Mouse (Mus musculus): ENCODE data around the gene Gm20388. TPM values are rescaled to one million over a fixed set of nuclear protein-coding genes. Genes with fewer than 3 reads are reported as not detected.

Gm20388 gene
- polyA plus RNA-seq, 1 experiment from 2014 or later: not detected

DNA sequence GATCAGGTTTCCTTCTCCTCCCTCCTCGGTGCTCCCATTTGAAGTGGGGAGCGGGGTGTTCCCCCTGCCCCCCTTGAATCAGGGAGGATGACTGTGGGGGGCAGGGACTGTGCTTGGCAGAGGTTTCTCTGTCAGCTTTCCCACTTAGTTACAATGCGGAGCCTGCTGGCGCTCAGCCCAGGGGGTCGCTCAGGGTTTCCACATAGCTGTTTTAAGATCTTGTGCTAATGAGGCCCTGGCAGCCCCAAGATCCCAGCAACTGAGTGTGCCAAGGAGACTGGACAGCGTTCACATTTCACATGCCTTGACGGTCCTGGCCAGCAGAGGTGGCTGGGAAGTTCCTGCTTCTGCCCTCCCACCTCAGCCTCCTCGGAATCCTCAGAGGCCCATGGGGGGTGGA is 555.1 kb downstream of the Gm20388 start:
- Histone ChIP-seq H3K4me2 (replicated peaks) (0 out of 2 replicates have a peak overlapping the region, but pooled peaks have one; percentile 5), H3K4me3 (no peak overlapping the region), H3K4me1 (peaks cover 43% of the 10 kb centered on the region), H3K27ac (replicated peaks) (peak overlapping the region; percentile 74), H3K27me3 (no peaks in the 10 kb centered on the region), H3K36me3 (no peaks in the 10 kb centered on the region), H3K9ac (replicated peaks) (0 out of 2 replicates have a peak overlapping the region, but pooled peaks have one; percentile 10), H3K9me3 (no peaks in the 10 kb centered on the region)
- WGBS: 4% methylated on average over 8 of the region's 8 CpGs
- peak; percentile 71 for ATAC-seq (replicated peaks)

DNA sequence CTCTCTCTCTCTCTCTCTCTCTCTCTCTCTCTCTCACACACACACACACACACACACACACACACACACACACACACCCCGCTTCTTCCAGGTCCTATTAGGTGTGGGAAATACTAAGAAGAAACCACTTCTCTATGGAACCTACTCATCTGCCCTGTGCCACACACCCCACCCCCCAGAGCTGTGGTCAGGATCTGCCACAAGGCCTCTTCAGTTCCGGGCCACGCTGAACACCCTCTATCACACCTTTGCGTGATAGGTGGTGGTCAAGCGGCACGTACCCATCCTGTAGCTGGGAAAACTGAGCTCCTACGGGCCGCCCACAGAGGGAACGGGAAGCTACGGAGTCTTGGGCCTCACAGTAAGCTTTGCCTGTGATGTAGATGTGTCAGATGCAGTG is 555.6 kb downstream of the Gm20388 start:
- H3K4me3 ChIP-seq: no peak overlapping the region
- H3K27me3 ChIP-seq: no peaks in the 10 kb centered on the region
- ATAC-seq (replicated peaks): no peak
- H3K36me3 ChIP-seq: no peaks in the 10 kb centered on the region
- peaks cover 45% of the 10 kb centered on the region for H3K4me1 ChIP-seq
- no peak overlapping the region for H3K9ac ChIP-seq (replicated peaks)
- no peak overlapping the region for H3K4me2 ChIP-seq (replicated peaks)
- 58% methylated on average over 10 of the region's 10 CpGs for WGBS
- H3K9me3 ChIP-seq: no peaks in the 10 kb centered on the region
- H3K27ac ChIP-seq (replicated peaks): peak overlapping the region; percentile 74; the same call in 1 of the 2 replicates

GRCm38 (mm10) chr8:120467598-120467997 is 557.0 kb downstream of the Gm20388 start:
- Histone ChIP-seq H3K27ac (replicated peaks) (no peak overlapping the region), H3K9ac (replicated peaks) (no peak overlapping the region), H3K4me2 (replicated peaks) (no peak overlapping the region), H3K9me3 (no peaks in the 10 kb centered on the region), H3K27me3 (no peaks in the 10 kb centered on the region), H3K36me3 (no peaks in the 10 kb centered on the region), H3K4me1 (peaks cover 45% of the 10 kb centered on the region), H3K4me3 (no peak overlapping the region)
- 87% methylated on average over 7 of the region's 7 CpGs for WGBS
- no peak for ATAC-seq (replicated peaks)

DNA sequence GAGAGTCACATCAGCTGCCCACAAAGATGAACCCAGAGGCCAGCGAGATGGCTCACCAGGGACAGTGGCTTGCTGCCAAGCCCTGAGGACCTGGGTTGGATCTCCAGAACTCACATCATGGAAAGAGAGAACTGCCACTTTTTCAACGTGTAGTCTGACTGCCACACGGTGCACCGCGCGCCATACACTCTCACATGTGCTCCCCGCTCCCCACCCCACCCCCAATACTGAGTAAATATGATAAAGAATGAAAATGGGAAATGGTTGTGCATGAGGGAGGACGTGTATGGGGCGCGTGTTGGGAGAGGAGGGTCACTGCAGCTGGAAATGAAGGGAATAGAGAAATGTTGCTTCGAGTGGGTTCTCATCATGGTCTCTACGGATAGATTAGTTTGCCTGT is 559.5 kb downstream of the Gm20388 start:
- no peak overlapping the region for H3K27ac ChIP-seq (replicated peaks)
- H3K9me3 ChIP-seq: no peaks in the 10 kb centered on the region
- ATAC-seq (replicated peaks): no peak
- H3K4me3 ChIP-seq: no peak overlapping the region
- H3K9ac ChIP-seq (replicated peaks): no peak overlapping the region
- H3K36me3 ChIP-seq: no peaks in the 10 kb centered on the region
- no peaks in the 10 kb centered on the region for H3K27me3 ChIP-seq
- H3K4me1 ChIP-seq: peaks cover 54% of the 10 kb centered on the region
- H3K4me2 ChIP-seq (replicated peaks): no peak overlapping the region
- WGBS: 88% methylated on average over 12 of the region's 12 CpGs

DNA sequence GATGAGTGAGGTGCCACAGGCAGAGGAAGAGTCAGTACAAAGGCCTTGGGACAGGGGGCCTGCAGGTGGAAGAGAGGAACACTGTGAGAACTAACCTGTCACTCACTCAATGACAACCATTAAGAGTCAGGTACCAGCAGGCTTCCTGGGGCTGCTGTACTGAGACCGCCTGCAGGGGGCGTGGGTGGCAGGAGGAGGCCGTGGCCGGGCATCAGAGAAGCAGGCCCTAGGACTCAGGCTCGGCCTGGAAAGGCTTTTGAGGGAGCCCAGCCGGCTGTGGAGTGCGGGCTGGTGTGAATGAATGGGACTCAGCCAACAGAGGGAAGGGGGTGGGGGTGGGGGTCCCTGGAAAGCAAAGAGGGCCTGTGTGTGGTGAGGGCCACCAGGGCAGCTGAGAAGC is 560.5 kb downstream of the Gm20388 start:
- Histone ChIP-seq H3K27me3 (no peaks in the 10 kb centered on the region), H3K9me3 (no peaks in the 10 kb centered on the region), H3K4me3 (no peak overlapping the region), H3K27ac (replicated peaks) (peak overlapping the region; percentile 90), H3K36me3 (no peaks in the 10 kb centered on the region), H3K9ac (replicated peaks) (no peak overlapping the region), H3K4me2 (replicated peaks) (no peak overlapping the region), H3K4me1 (peaks cover 54% of the 10 kb centered on the region)
- ATAC-seq (replicated peaks): no peak
- 4% methylated on average over 7 of the region's 7 CpGs for WGBS

DNA sequence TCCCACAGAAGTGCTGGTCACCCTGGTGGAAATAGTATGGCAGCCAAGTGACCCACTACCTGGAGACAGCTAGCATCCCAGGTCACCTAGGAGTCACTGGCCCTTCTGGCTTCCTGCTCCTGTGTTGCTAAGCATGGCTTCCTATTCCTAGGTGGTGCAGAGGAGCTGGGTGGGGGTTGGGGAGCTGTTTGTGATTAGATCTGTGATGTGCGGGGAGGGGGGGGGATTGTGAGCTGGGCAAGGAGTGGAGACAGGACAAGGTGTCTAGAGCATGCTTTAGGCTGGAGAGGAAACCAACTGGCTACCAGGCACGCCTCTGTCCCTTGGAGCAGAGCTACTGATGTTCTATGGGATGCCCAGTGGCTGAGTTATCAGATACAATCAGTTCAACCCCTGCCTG is 561.1 kb downstream of the Gm20388 start:
- Histone ChIP-seq H3K9me3 (no peaks in the 10 kb centered on the region), H3K9ac (replicated peaks) (no peak overlapping the region), H3K4me3 (no peak overlapping the region), H3K4me2 (replicated peaks) (peak overlapping the region; percentile 21), H3K36me3 (no peaks in the 10 kb centered on the region), H3K4me1 (peaks cover 54% of the 10 kb centered on the region), H3K27ac (replicated peaks) (peak overlapping the region; percentile 90), H3K27me3 (no peaks in the 10 kb centered on the region)
- WGBS: 56% methylated on average over 2 of the region's 2 CpGs
- no peak; the same call in 1 of the 2 replicates for ATAC-seq (replicated peaks)

DNA sequence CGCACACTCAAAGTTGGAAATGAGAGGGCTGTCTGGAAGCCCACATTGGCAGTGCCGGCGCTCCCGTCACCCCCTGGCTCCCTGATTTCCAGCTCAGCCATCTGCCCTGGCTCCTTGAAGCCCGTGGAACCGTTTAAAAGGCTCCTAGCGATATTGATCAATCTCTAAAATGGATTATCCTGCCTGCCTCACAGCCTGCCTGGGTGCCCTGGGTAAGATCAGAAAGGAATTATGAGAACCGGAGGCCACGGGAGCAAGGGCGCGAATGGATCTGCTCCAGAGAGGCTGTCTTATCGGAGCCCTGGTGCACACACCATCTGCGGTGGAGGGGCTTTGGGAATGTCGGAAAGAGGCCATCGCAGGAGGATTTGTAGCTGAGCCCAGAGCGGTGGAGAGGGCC is 561.6 kb downstream of the Gm20388 start:
- Histone ChIP-seq H3K9me3 (no peaks in the 10 kb centered on the region), H3K36me3 (no peaks in the 10 kb centered on the region), H3K4me2 (replicated peaks) (peak overlapping the region; percentile 21), H3K9ac (replicated peaks) (peak overlapping the region; percentile 14; the same call in 1 of the 2 replicates), H3K4me1 (peaks cover 54% of the 10 kb centered on the region), H3K27me3 (no peaks in the 10 kb centered on the region), H3K4me3 (no peak overlapping the region), H3K27ac (replicated peaks) (peak overlapping the region; percentile 90)
- WGBS: 27% methylated on average over 16 of the region's 16 CpGs
- ATAC-seq (replicated peaks): no peak; the same call in 1 of the 2 replicates

DNA sequence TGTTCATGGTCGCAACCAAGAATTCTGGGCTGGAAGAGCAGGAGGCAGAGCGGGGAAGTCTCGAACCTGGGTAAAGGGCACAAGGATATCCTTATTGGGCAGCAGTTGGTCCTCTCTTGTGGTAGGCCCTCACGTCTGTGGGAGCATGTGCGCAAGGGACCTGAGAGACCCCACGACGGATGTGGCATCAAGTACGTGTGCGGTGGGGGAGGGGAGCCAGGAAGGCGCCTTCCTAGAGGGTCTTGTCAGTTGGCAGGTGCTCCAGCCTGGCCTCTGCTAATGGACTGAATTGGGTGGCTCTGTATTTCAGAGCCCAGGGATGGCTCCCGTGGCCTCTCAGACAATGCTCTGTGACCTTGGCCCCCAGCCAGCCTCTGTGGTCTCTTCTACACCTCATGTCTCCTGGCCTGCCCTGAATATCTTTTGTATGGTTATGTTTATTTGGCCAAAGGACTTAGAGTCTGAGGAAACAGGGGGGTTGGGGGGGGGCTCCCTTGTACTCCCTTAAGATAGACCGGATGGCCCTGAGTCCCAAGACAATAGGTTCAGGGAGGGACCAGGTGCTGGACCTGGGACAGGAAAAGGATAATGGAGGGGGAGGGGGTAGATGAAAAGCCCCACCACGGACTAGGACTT is 563.2 kb downstream of the Gm20388 start:
- Histone ChIP-seq H3K36me3 (no peaks in the 10 kb centered on the region), H3K27ac (replicated peaks) (no peak overlapping the region), H3K4me1 (peaks cover 60% of the 10 kb centered on the region), H3K9ac (replicated peaks) (no peak overlapping the region), H3K9me3 (no peaks in the 10 kb centered on the region), H3K27me3 (no peaks in the 10 kb centered on the region), H3K4me3 (no peak overlapping the region), H3K4me2 (replicated peaks) (no peak overlapping the region)
- WGBS: 87% methylated on average over 13 of the region's 13 CpGs
- ATAC-seq (replicated peaks): no peak

DNA sequence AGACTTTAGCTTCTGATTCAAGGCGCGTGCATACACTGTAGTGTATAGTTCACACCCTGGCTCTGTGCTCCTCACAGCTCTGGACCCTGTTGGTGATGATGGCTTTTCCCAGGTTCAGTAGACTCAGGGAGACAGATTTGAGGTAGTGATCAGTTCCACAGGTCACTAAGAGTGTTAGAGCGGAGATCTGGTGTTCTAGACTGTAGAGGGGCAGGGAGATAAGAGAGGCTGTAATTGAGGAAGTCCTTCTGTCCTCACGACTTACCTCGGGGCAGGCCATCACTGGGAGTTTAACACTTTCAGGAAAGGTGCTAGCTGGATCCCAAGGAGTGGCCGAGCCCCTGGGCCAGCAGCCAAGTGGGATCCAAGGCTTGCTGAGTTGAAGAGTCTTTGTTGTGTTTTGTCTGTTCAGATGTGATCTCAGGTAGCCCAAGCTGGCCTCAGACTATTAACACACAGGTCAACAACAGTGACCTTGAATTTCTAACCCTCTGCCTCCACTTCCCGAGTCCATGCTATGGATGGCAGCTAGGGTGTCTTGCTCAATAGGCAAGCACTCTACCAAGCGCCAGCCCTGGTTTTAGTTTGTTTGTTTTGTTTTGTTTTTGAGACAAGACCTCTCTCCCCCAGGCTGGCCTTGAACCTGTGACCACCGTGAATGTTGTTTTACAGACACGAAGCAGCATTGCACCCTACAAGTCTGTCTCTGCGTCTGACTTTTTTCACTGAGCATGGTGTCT is 564.0 kb downstream of the Gm20388 start:
- ATAC-seq (replicated peaks): no peak
- Histone ChIP-seq H3K36me3 (no peaks in the 10 kb centered on the region), H3K27ac (replicated peaks) (no peak overlapping the region), H3K4me2 (replicated peaks) (no peak overlapping the region), H3K27me3 (no peaks in the 10 kb centered on the region), H3K4me1 (peaks cover 60% of the 10 kb centered on the region), H3K9ac (replicated peaks) (no peak overlapping the region), H3K4me3 (no peak overlapping the region), H3K9me3 (no peaks in the 10 kb centered on the region)
- WGBS: 83% methylated on average over 11 of the region's 11 CpGs

DNA sequence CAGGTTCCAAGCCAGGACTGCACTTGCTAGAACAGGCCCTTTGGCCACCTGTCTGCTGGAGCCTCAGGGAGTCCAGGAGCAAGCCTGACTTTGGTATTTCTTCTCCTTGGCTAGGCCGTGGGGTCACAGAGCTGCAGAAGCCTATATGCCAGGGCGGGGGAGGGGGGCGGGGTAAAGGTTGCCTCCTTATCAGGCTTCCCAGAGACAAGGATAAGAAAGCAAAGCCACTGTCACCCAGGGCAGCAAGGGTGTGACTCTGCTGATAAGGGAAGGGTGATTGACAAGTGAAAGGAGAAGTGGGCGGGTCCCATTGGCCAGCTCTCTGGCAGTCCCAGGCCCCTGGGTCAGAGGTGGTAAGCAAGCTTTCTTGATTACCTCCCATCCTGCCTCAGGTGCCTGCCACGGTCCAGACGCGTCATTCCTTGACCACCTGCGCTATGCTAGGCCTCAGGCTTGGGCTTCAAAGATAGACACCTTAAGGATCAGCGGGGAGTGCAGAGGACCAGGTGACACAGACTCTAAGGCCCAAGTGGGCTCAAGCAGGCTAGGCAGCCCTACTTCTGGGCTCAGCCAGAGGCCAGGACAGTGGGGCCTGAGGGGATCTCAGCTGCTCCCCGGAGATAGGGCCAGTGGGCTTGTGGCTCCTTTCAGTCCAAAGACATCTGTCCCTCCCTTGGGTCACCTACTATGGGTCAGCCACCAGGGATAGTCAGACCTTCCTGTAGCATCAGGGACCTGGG is 565.0 kb downstream of the Gm20388 start:
- H3K27ac ChIP-seq (replicated peaks): peak overlapping the region; percentile 80
- no peak overlapping the region for H3K4me2 ChIP-seq (replicated peaks)
- H3K9me3 ChIP-seq: no peaks in the 10 kb centered on the region
- no peaks in the 10 kb centered on the region for H3K36me3 ChIP-seq
- H3K4me3 ChIP-seq: no peak overlapping the region
- 80% methylated on average over 10 of the region's 10 CpGs for WGBS
- no peak for ATAC-seq (replicated peaks)
- H3K4me1 ChIP-seq: peaks cover 60% of the 10 kb centered on the region
- H3K9ac ChIP-seq (replicated peaks): no peak overlapping the region
- no peaks in the 10 kb centered on the region for H3K27me3 ChIP-seq

DNA sequence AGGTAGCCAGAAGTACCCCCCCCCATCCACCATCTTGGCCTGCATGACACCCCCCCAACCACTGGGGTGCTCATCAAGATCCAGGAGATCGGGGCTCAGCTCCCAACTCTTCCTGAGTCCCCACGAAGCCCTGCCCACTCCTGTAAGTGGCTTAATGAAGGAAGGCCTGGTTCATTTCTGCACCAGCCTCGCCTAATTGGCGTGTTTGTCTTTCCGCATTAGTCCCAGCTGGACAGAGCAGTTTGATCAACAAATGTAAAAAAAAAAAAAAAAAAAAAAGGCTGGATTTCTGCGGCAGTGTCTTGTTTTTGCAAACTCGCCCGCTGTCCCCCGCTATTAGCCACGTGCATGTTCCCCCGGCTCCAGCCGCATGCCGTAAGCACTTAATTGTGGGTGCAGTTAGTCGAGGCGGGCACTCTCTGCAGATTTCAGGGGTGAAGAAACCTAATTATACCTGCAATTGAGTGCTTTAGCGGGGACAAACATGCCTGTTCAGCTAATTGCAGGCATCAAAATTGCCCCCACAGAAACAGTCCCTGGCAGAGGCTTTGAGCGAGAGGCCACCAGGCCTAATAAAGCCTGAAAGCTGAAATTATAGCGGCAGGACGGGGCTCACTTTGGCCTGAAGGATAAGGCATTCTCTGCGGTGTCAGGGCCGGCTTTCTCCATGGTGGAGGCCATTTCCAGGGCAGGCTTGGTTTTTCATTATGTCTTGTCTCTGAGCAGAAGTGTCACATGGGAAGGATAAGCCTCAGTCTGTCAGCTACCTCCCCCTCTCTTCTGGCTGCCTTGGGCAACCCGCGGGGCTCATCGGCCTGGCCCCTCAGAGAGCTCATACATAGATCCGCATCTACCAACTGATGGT is 566.3 kb downstream of the Gm20388 start:
- Histone ChIP-seq H3K4me1 (peaks cover 48% of the 10 kb centered on the region), H3K4me2 (replicated peaks) (no peak overlapping the region), H3K27me3 (no peaks in the 10 kb centered on the region), H3K27ac (replicated peaks) (peak overlapping the region; percentile 80), H3K4me3 (no peak overlapping the region), H3K9me3 (no peaks in the 10 kb centered on the region), H3K36me3 (no peaks in the 10 kb centered on the region), H3K9ac (replicated peaks) (no peak overlapping the region)
- peak; percentile 46 for ATAC-seq (replicated peaks)
- WGBS: 9% methylated on average over 25 of the region's 25 CpGs

Data from forebrain, embryonic 15.5 days (tissue).